Mouse (Mus musculus): ENCODE measurements around the gene Naaa. TPM values are rescaled to one million over a fixed set of nuclear protein-coding genes. Genes with fewer than 3 reads are reported as not detected.

Naaa gene
- polyA plus RNA-seq, 1 experiment from 2014 or later, result 22.1 TPM

Other genes starting within 250 kb of the Naaa start
- 5.0 and 5.8 TPM in 2 replicates for gene Cdkl2, start 234.3 kb downstream of the Naaa start, polyA plus RNA-seq (2015; fragmentation: Nextera tagmentation; extraction: Ambion mirVana)
- 141 and 146 TPM in 2 replicates for gene G3bp2, start 194.5 kb downstream of the Naaa start, polyA plus RNA-seq (2015; fragmentation: Nextera tagmentation; extraction: Ambion mirVana)
- gene Uso1, start 140.2 kb downstream of the Naaa start, polyA plus RNA-seq (2015; fragmentation: Nextera tagmentation; extraction: Ambion mirVana), result 46.8 and 50.7 TPM in 2 replicates
- not detected in 2 replicates for gene U90926, start 62.8 kb downstream of the Naaa start, polyA plus RNA-seq (2015; fragmentation: Nextera tagmentation; extraction: Ambion mirVana)
- 0.48 and 0.60 TPM in 2 replicates for gene Ppef2, start 21.9 kb downstream of the Naaa start, polyA plus RNA-seq (2015; fragmentation: Nextera tagmentation; extraction: Ambion mirVana)
- gene Sdad1, start 32.3 kb upstream of the Naaa start, polyA plus RNA-seq (2015; fragmentation: Nextera tagmentation; extraction: Ambion mirVana), result 31.3 and 33.3 TPM in 2 replicates
- not detected in 2 replicates for gene Cxcl9, start 49.9 kb upstream of the Naaa start, polyA plus RNA-seq (2015; fragmentation: Nextera tagmentation; extraction: Ambion mirVana)
- gene Art3, start 53.7 kb upstream of the Naaa start, polyA plus RNA-seq (2015; fragmentation: Nextera tagmentation; extraction: Ambion mirVana), result 6.7 and 7.3 TPM in 2 replicates
- 0.97 and 1.8 TPM in 2 replicates for gene Cxcl10, start 70.7 kb upstream of the Naaa start, polyA plus RNA-seq (2015; fragmentation: Nextera tagmentation; extraction: Ambion mirVana)
- 47.1 and 47.3 TPM in 2 replicates for gene Nup54, start 157.0 kb upstream of the Naaa start, polyA plus RNA-seq (2015; fragmentation: Nextera tagmentation; extraction: Ambion mirVana)
- gene Scarb2, start 228.7 kb upstream of the Naaa start, polyA plus RNA-seq (2015; fragmentation: Nextera tagmentation; extraction: Ambion mirVana), result 17.7 and 18.2 TPM in 2 replicates

Measured in stomach, embryonic 16.5 days (tissue).